Mouse (Mus musculus): ENCODE measurements at regions not wholly inside any gene's neighbourhood (a gene's known extent, or its start where the extent isn't known, plus 50 kb on each side); places are given as distances from the start of the nearest gene placed in this dataset.

DNA sequence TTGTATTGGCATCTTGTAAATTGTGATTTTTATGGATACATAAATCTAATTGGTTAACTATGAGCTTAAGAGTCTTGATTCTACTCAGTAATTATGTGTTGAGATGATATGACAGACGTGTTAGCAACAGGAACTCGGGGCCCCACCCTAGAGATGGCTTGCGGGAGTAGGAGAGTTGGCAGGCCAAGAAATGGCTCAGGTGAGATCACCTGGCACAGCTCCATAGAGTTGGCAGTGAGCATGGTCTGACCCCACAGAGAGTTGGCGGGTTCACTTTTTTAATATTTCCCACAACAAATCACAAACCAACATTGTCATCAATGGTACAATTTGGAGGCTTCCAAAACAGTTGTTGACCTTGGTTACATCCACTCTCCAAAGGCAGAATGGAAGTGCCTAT is 180.5 kb upstream of the Fmr1 start:
- TF ChIP-seq CTCF (conservative IDR thresholded peaks at IDR 0.05; ENCODE audit: low read length): no peak
- no peak for TF ChIP-seq POU5F1 (IDR thresholded peaks at IDR 0.05; ENCODE audit: borderline replicate concordance, low read length)
- no peak for TF ChIP-seq NANOG (IDR thresholded peaks at IDR 0.05; ENCODE audit: borderline replicate concordance, low read length)

All from E14TG2a.4 (cell line).